Mouse (Mus musculus) stomach, embryonic 15.5 days (tissue): Measurements from ENCODE around the gene Olfr1359. TPM values are rescaled to one million over a fixed set of nuclear protein-coding genes. Genes with fewer than 3 reads are reported as not detected.
"Not testable (repeated sequence)": the region's sequence is repeated elsewhere in the genome, so short reads cannot be mapped to it uniquely, and the experiment has no call there.

Source experiments
- ATAC-seq: fragments of 200-750 bp; cut with Nextera tagmentation; 2 replicates; pipeline ENCODE4 v1.8.0; 2017; ENCODE audit warnings: low read depth, moderate number of reproducible peaks, moderate TSS enrichment; ENCODE audit not compliant: insufficient read depth, low FRiP score
- H3K27ac ChIP-seq: fragments of 300-500 bp; sonication (generic); 2 replicates; pipeline ENCODE4 v1.5.1; 2015; ENCODE audit warnings: mild to moderate bottlenecking, inconsistent platforms
- H3K27me3 ChIP-seq: fragments of 300-500 bp; sonication (generic); replicated peaks from 2 replicates; pipeline ENCODE4 v1.6.1; 2015; ENCODE audit warnings: inconsistent platforms
- H3K36me3 ChIP-seq: fragments of 300-500 bp; sonication (generic); 2 replicates; pipeline ENCODE4 v1.6.1; 2015; ENCODE audit warnings: inconsistent platforms
- H3K4me1 ChIP-seq: fragments of 300-500 bp; sonication (generic); 2 replicates; pipeline ENCODE4 v1.6.1; 2015; ENCODE audit warnings: inconsistent platforms
- H3K4me2 ChIP-seq: fragments of 300-500 bp; sonication (generic); 2 replicates; pipeline ENCODE4 v1.6.1; 2015; ENCODE audit warnings: mild to moderate bottlenecking, inconsistent platforms
- H3K4me3 ChIP-seq: fragments of 300-500 bp; sonication (generic); replicated peaks from 2 replicates; pipeline ENCODE4 v1.5.1; 2015; ENCODE audit warnings: inconsistent platforms
- H3K9ac ChIP-seq: fragments of 300-500 bp; sonication (generic); 2 replicates; pipeline ENCODE4 v1.6.1; 2015; ENCODE audit warnings: inconsistent platforms
- H3K9me3 ChIP-seq: fragments of 300-500 bp; sonication (generic); 2 replicates; pipeline ENCODE4 v1.6.1; 2016; ENCODE audit warnings: inconsistent platforms
- WGBS: fragments of 180-500 bp; shearing (Covaris S2); methylation state at CpG from one replicate; pipeline ENCODE4 v1.1.7; 2015; 5-methylcytosine and 5-hydroxymethylcytosine counted together
- polyA plus RNA-seq: library from polyadenylated mRNA; unstranded; fragments of >200 nt; fragmentation: Nextera tagmentation; extraction: Ambion mirVana; gene quantifications from 2 replicates; pipeline ENCODE4 v1.2.1, GENCODE M21; 2015

The Olfr1359 gene
- not detected in 2 replicates for polyA plus RNA-seq

DNA sequence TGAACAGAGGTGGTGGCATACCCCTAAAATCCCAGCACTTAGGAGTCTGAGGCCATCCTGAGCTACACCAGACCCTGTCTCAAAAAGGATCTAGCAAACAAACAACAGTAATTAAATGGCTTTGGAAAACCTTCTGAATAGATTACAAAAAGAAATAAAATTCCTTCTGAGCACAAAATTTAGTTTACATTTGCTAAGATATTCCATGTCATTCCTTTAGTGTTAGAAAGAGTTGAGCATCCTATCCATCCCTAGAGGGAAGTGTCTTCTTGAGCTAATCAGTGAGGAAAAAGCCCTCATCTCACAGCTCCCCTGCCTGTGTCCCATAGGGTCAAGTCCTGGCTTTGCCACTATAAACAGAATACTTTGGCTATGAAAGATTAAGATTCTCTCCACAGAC is at the start of gene Olfr1359:
Gene Olfr1359, plus strand, starts transcription at position 301 of the 400 bp plus-strand sequence.
- H3K4me2 ChIP-seq, result no peak within 1 kb of the TSS

DNA sequence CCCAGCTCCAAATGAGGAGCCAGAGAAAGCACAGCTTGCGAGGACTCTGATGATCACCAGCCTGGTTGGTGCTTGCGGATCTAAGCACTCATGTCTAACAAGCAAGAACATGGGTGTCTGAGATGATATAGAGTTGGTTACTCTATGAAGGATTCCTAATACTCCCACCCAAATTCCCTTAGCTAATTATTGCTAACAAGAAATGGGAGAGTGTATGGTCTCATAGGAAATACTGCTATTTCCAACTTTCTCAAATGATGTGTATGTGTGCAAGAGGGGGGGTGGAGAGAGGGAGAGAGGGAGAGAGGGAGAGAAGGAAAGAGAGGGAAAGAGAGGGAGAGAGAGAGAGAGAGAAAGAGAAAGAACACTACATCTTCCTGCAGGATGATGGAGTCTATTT is 34.6 kb upstream of the Olfr1359 start, which contains the start of gene Olfr1361:
Gene Olfr1361, minus strand, starts transcription at position 101 of the 400 bp plus-strand sequence.
- H3K36me3 ChIP-seq, result no peaks in the 10 kb centered on the region
- no peak within 1 kb of the TSS for H3K27ac ChIP-seq
- ATAC-seq, result no peak
- no peak within 1 kb of the TSS for H3K4me2 ChIP-seq
- H3K4me1 ChIP-seq, result no peaks in the 10 kb centered on the region
- no peak within 1 kb of the TSS for H3K9ac ChIP-seq
- H3K9me3 ChIP-seq, result no peaks in the 10 kb centered on the region
- H3K27me3 ChIP-seq, result no peaks in the 10 kb centered on the region
- 68% methylated on average over 2 of the region's 2 CpGs for WGBS
- H3K4me3 ChIP-seq, result no peak within 1 kb of the TSS

More for the DNA sequence above, at the start of gene Olfr1359:
- Histone ChIP-seq H3K36me3 (no peaks in the 10 kb centered on the region), H3K4me1 (no peaks in the 10 kb centered on the region), H3K27me3 (no peaks in the 10 kb centered on the region), H3K27ac (no peak within 1 kb of the TSS), H3K4me3 (no peak within 1 kb of the TSS), H3K9me3 (no peaks in the 10 kb centered on the region), H3K9ac (no peak within 1 kb of the TSS)
- no peak for ATAC-seq

DNA sequence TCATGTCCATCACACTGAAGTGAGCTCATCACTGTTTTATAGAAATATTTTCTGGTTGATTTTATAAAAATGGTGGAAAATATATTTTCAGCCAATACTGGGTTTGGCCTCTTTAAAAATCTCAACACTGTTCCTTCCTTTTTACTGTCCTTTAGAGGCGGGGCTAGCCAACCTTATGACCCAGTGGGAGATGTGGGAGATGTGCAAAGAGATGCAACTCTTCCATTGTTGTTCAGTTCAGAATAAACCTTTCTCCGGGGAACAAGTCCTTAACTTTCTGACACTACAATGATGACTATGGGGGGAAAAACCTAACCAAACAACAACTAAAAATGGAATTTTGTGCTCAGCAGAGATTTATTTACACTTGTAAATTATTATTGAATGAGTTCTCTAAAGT is 20.6 kb upstream of the Olfr1359 start, which contains the start of gene Olfr1360:
Gene Olfr1360, minus strand, starts transcription at position 101 of the 400 bp plus-strand sequence.
- no peaks in the 10 kb centered on the region for H3K4me1 ChIP-seq
- no peak for ATAC-seq
- no peaks in the 10 kb centered on the region for H3K27me3 ChIP-seq
- 76% methylated on average over 2 of the region's 2 CpGs for WGBS
- no peak within 1 kb of the TSS for H3K9ac ChIP-seq
- H3K9me3 ChIP-seq, result no peaks in the 10 kb centered on the region
- H3K4me2 ChIP-seq, result no peak within 1 kb of the TSS
- no peak within 1 kb of the TSS for H3K27ac ChIP-seq
- H3K36me3 ChIP-seq, result no peaks in the 10 kb centered on the region
- no peak within 1 kb of the TSS for H3K4me3 ChIP-seq

DNA sequence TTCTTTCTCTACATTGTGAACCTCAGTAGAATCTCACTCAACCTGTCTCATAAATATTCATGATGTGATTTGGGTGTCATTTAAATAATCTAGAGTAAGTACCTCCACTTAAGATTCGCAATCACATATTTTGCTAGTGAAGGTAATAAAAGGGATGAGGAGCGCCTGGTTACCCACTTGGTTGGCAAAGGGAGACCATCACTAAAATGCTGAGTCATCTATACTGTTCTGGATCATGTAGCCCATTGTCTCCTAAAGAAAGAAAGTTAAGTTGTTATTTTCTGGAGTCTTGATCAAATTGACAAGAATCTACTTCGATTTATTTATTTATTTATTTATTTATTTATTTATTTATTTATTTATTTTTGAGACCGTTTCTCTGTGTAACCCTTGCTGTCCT is 8.8 kb downstream of the Olfr1359 start:
- Histone ChIP-seq H3K27ac (no peak overlapping the region), H3K9me3 (no peaks in the 10 kb centered on the region), H3K36me3 (no peaks in the 10 kb centered on the region), H3K9ac (no peak overlapping the region), H3K4me1 (no peaks in the 10 kb centered on the region), H3K27me3 (no peaks in the 10 kb centered on the region), H3K4me2 (no peak overlapping the region), H3K4me3 (no peak overlapping the region)
- no peak for ATAC-seq
- 71% methylated on average over 4 of the region's 4 CpGs for WGBS

DNA sequence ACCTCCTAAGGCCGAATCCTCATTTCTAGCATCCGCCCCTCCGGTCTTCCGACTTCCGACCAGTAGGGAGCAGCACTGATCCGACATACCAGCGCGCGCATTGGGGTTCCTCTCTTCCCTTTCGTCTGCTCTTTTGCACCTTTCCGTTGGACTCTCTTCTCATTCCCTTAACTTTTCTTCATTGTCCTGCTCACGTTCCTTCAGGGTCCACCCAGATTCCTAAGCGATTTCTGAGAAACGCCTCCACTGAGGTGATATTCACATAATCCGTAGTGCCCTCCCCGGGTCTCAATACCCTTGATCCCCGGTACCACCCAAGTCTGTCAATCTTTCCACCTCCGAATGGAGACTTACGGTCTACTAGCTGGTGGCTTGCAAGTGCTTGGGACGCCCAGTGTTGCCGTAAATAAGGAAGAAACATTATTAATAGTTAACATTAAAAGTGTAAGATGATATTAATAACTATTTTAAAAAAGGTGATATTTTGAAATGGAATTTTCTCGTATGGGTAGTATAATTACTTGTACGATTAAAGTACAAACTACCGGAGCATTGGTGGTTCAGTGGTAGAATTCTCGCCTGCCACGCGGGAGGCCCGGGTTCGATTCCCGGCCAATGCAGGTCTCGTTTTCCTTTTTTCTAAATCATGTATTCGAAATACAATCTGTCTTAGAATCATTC is 12.3 kb downstream of the Olfr1359 start:
- no peaks in the 10 kb centered on the region for H3K9me3 ChIP-seq
- H3K4me3 ChIP-seq, result peak overlapping the region; percentile 72
- H3K4me2 ChIP-seq, result peak overlapping the region; percentile 40
- ATAC-seq, result peak; percentile 68
- peak overlapping the region; percentile 89 for H3K27ac ChIP-seq
- H3K36me3 ChIP-seq, result no peaks in the 10 kb centered on the region
- WGBS, result 0% methylated on average over 32 of the region's 32 CpGs
- H3K4me1 ChIP-seq, result peaks cover 4% of the 10 kb centered on the region
- no peak overlapping the region for H3K9ac ChIP-seq
- no peaks in the 10 kb centered on the region for H3K27me3 ChIP-seq

DNA sequence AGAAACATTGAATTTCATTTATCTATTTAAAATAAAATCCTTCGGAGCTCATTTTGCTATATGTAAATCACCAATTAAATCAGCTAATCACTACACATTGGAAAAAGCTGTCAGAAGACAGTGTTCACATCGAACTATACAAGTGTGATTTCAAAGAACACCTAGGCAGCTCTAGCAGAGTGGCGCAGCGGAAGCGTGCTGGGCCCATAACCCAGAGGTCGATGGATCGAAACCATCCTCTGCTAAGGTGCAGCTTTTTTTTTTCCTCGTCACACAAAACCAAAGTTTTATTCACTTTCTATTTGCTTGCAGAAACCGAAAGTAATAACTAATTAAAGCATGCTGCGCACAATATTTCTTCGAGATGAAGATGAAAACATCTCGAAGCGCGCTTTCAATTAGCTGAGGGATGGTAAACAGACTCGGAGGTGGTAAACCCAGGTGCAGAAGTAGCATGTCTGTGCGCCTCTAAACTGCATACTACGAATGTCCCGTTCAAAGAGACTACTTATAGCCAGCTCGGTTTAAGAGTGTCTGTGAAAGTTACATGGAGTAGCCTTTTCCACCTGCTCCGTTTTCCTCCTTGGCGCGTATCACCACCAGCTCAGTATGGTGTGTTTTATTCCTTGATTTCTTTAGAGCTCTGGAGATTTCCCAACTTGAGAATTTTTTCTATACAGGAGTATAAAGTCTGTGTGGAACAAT is 13.1 kb downstream of the Olfr1359 start:
- 2% methylated on average over 22 of the region's 22 CpGs for WGBS
- H3K36me3 ChIP-seq, result no peaks in the 10 kb centered on the region
- H3K27me3 ChIP-seq, result no peaks in the 10 kb centered on the region
- H3K4me1 ChIP-seq, result peaks cover 8% of the 10 kb centered on the region
- H3K9ac ChIP-seq, result peak overlapping the region; percentile 45
- peak; percentile 78 for ATAC-seq
- peak overlapping the region; percentile 69 for H3K4me2 ChIP-seq
- H3K27ac ChIP-seq, result peak overlapping the region; percentile 57; the same call in 1 of the 2 replicates
- H3K4me3 ChIP-seq, result peak overlapping the region; percentile 46
- H3K9me3 ChIP-seq, result no peaks in the 10 kb centered on the region

DNA sequence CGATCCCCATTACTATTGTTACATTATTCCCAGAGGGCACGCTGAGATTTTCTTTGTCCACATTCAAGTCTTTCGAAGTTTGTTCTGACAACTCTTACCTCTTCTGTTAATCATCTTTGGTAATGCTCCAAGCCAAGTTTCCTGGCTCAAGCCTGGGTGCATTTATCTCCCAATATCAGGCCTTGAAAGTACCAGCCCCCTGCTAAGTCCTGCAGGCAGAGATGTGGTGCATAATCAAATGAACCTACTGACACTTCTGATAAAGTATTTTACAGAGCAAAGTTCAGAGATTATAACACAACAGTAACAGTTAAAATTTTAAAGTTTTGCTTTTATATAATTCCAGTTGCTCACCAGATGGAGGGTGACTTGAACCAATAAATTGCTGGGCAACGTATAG is 13.8 kb downstream of the Olfr1359 start:
- Histone ChIP-seq H3K36me3 (no peaks in the 10 kb centered on the region), H3K4me2 (peak overlapping the region; percentile 69), H3K9me3 (no peaks in the 10 kb centered on the region), H3K27ac (no peak overlapping the region), H3K27me3 (no peaks in the 10 kb centered on the region), H3K4me1 (peaks cover 8% of the 10 kb centered on the region), H3K9ac (no peak overlapping the region), H3K4me3 (peak overlapping the region; percentile 46)
- 27% methylated on average over 4 of the region's 4 CpGs for WGBS
- no peak for ATAC-seq

DNA sequence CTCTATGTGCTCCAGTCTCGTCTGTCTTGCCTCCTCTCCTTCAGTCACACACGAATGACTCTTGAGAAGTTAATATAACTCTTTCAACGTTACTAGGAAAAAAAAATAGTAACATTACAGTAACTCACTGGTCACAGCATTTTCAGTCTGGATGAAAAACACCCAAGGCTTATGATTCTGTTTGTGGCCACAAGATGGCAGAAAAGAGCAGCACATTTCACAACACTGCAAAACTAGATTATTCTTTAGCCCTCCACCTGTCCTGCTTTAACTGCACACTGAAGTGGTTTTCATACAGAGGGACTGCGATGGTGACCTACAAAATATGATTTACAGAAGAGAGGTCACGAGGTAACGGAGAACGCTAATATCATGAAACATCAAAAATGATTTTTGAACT is 16.8 kb downstream of the Olfr1359 start:
- Histone ChIP-seq H3K9ac (0 out of 2 replicates have a peak overlapping the region, but pooled peaks have one; percentile 38), H3K4me1 (peaks cover 18% of the 10 kb centered on the region), H3K36me3 (no peaks in the 10 kb centered on the region), H3K27ac (peak overlapping the region; percentile 92), H3K9me3 (no peaks in the 10 kb centered on the region), H3K27me3 (no peaks in the 10 kb centered on the region), H3K4me3 (peak overlapping the region; percentile 46), H3K4me2 (peak overlapping the region; percentile 69)
- WGBS, result under 1% methylated on average over 7 of the region's 7 CpGs
- no peak for ATAC-seq

DNA sequence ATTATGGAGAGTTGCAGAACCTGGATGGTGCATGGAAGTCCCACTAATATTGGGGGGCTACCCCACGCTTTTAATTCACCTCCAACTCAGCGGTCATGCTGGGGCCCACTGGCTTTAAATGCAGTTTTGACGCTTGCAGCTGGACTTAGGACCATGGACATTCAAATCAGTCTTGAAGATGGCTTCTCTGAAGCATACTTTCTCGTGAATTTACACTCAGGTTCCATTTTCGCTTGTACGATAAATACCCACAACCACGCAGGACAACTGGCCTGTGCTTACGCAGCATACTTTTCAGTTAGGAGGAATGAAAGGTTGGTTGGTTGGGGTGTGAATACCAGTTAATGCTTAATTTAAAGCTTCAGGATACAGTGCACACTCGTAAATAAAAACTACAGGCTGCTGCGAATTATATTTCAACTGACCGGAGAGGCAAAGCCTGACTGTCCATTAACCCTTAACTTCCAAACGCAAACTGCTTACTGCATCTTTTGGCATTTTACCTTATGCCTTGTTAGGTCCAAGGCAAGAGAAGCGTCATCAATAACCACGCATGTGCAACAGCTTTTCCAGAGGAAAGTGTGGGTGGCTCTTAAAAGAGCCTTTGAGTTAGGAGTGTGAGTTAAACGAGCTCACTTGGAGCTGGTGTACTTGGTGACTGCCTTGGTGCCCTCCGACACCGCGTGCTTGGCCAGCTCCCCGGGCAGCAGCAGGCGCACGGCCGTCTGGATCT is 17.4 kb downstream of the Olfr1359 start:
- WGBS, result under 1% methylated on average over 22 of the region's 22 CpGs
- H3K9me3 ChIP-seq, result no peaks in the 10 kb centered on the region

DNA sequence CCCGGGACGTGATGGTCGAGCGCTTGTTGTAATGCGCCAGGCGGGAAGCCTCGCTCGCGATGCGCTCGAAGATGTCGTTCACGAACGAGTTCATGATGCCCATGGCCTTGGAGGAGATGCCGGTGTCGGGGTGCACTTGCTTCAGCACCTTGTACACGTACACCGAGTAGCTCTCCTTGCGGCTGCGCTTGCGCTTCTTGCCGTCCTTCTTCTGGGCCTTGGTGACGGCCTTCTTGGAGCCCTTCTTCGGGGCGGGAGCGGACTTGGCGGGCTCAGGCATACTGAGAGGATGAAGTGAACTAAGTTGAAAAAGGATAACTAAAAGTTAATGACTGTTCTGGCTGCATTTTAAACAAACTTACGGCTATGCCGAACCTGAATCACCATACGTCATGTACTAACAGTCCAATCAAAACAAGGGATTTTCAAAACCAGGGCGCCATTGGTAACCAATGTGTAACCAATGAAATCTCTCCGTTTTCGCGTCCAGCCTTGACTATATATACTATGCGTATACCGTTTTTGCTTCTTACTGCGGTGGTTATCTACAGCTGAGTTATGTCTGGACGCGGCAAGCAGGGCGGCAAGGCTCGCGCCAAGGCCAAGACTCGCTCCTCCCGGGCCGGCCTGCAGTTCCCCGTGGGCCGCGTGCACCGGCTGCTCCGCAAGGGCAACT is 18.1 kb downstream of the Olfr1359 start, which contains the start of the genes Hist1h2bl and Hist1h2ai:
Gene Hist1h2bl, minus strand, starts transcription at position 280 of the 676 bp plus-strand sequence.
Gene Hist1h2ai, plus strand, starts transcription at position 559 of the 676 bp plus-strand sequence.
- H3K27me3 ChIP-seq, H3K9me3 ChIP-seq, H3K36me3 ChIP-seq: not testable (repeated sequence)
- WGBS, result under 1% methylated on average over 36 of the region's 50 CpGs
- H3K4me1 ChIP-seq, result peaks cover 21% of the 10 kb centered on the region
- H3K9ac ChIP-seq, result peak within 1 kb of the TSS; percentile 50
- ATAC-seq, result peak; percentile 89
- peak within 1 kb of the TSS; percentile 96 for H3K27ac ChIP-seq
- peak within 1 kb of the TSS; percentile 46 for H3K4me3 ChIP-seq
- peak within 1 kb of the TSS; percentile 69 for H3K4me2 ChIP-seq

More for the DNA sequence above, 17.4 kb downstream of the Olfr1359 start:
- peak overlapping the region; percentile 69 for H3K4me2 ChIP-seq
- H3K27me3 ChIP-seq, result no peaks in the 10 kb centered on the region
- no peak for ATAC-seq
- no peaks in the 10 kb centered on the region for H3K36me3 ChIP-seq
- H3K27ac ChIP-seq, result peak overlapping the region; percentile 92
- peak overlapping the region; percentile 38; the same call in 1 of the 2 replicates for H3K9ac ChIP-seq
- peak overlapping the region; percentile 46 for H3K4me3 ChIP-seq
- peaks cover 18% of the 10 kb centered on the region for H3K4me1 ChIP-seq
